Mouse (Mus musculus) stomach, embryonic 16.5 days (tissue): ENCODE measurements around the gene Ncln. TPM values are rescaled to one million over a fixed set of nuclear protein-coding genes. Genes with fewer than 3 reads are reported as not detected.

Source experiments
- ATAC-seq: fragments of 200-750 bp; cut with Nextera tagmentation; 2 replicates; pipeline ENCODE4 v1.8.0; 2017; ENCODE audit warnings: moderate number of reproducible peaks, moderate TSS enrichment; ENCODE audit not compliant: insufficient read depth, low FRiP score
- H3K27ac ChIP-seq: fragments of 300-500 bp; sonication (generic); 2 replicates; pipeline ENCODE4 v1.5.1; 2014; ENCODE audit warnings: low read length
- H3K27me3 ChIP-seq: fragments of 300-500 bp; sonication (generic); 2 replicates; pipeline ENCODE4 v1.6.1; 2014; ENCODE audit warnings: low read length, control low read depth, mixed read lengths; ENCODE audit not compliant: control insufficient read depth, insufficient read depth
- H3K36me3 ChIP-seq: fragments of 300-500 bp; sonication (generic); 2 replicates; pipeline ENCODE4 v1.6.1; 2014; ENCODE audit warnings: low read length; ENCODE audit not compliant: control insufficient read depth, insufficient read depth
- H3K4me1 ChIP-seq: fragments of 300-500 bp; sonication (generic); 2 replicates; pipeline ENCODE4 v1.6.1; 2014; ENCODE audit warnings: low read length, control low read depth, mixed read lengths; ENCODE audit not compliant: control insufficient read depth, insufficient read depth
- H3K4me2 ChIP-seq: fragments of 300-500 bp; sonication (generic); 2 replicates; pipeline ENCODE4 v1.6.1; 2014; ENCODE audit warnings: low read depth, low read length, mixed read lengths
- H3K4me3 ChIP-seq: fragments of 300-500 bp; sonication (generic); replicated peaks from 2 replicates; pipeline ENCODE4 v1.5.1; 2014; ENCODE audit warnings: mild to moderate bottlenecking, low read length
- H3K9ac ChIP-seq: fragments of 300-500 bp; sonication (generic); 2 replicates; pipeline ENCODE4 v1.6.1; 2014; ENCODE audit warnings: low read length
- H3K9me3 ChIP-seq: fragments of 300-500 bp; sonication (generic); replicated peaks from 2 replicates; pipeline ENCODE4 v1.6.1; 2016; ENCODE audit warnings: low read length, control low read depth; ENCODE audit not compliant: control insufficient read depth
- WGBS: fragments of 180-500 bp; shearing (Covaris S2); extraction: QIAGEN DNeasy Blood & Tissue Kit; methylation state at CpG from one replicate; pipeline ENCODE4 v1.1.7; 2014; 5-methylcytosine and 5-hydroxymethylcytosine counted together
- polyA plus RNA-seq: library from polyadenylated mRNA; unstranded; fragments of >200 nt; fragmentation: Nextera tagmentation; extraction: Ambion mirVana; gene quantifications from 2 replicates; pipeline ENCODE4 v1.2.1, GENCODE M21; 2015

The Ncln gene
- 88.4 and 96.7 TPM in 2 replicates for polyA plus RNA-seq

- H3K4me1 ChIP-seq = peaks cover 17% of the 10 kb centered on the region
- no peaks in the 10 kb centered on the region for H3K27me3 ChIP-seq
- under 1% methylated on average over 45 of the region's 45 CpGs for WGBS
Measured at GRCm38 (mm10) chr10:81496264-81496901, at the start of gene Ncln. TSS of gene Ncln (minus strand) at chr10:81496392.

GRCm38 (mm10) chr10:81545161-81545747 lies 49.1 kb upstream of the Ncln start, which contains the start of gene Gna11:
TSS of gene Gna11 (minus strand) at chr10:81545190.
- H3K36me3 ChIP-seq = no peaks in the 10 kb centered on the region
- H3K4me2 ChIP-seq = peak within 1 kb of the TSS; percentile 92
- under 1% methylated on average over 52 of the region's 59 CpGs for WGBS
- no peaks in the 10 kb centered on the region for H3K27me3 ChIP-seq
- peak within 1 kb of the TSS; percentile 94 for H3K9ac ChIP-seq
- no peaks in the 10 kb centered on the region for H3K9me3 ChIP-seq
- peak within 1 kb of the TSS; percentile 98 for H3K4me3 ChIP-seq
- ATAC-seq = peak; percentile 94
- H3K27ac ChIP-seq = peak within 1 kb of the TSS; percentile 95
- peaks cover 30% of the 10 kb centered on the region for H3K4me1 ChIP-seq

More at GRCm38 (mm10) chr10:81496264-81496901, at the start of gene Ncln:
- Histone ChIP-seq H3K36me3 (peaks cover 14% of the 10 kb centered on the region), H3K4me3 (peak within 1 kb of the TSS; percentile 88), H3K9me3 (no peaks in the 10 kb centered on the region), H3K4me2 (peak within 1 kb of the TSS; percentile 95), H3K27ac (peak within 1 kb of the TSS; percentile 83), H3K9ac (peak within 1 kb of the TSS; percentile 87)
- ATAC-seq = peak; percentile 95

DNA sequence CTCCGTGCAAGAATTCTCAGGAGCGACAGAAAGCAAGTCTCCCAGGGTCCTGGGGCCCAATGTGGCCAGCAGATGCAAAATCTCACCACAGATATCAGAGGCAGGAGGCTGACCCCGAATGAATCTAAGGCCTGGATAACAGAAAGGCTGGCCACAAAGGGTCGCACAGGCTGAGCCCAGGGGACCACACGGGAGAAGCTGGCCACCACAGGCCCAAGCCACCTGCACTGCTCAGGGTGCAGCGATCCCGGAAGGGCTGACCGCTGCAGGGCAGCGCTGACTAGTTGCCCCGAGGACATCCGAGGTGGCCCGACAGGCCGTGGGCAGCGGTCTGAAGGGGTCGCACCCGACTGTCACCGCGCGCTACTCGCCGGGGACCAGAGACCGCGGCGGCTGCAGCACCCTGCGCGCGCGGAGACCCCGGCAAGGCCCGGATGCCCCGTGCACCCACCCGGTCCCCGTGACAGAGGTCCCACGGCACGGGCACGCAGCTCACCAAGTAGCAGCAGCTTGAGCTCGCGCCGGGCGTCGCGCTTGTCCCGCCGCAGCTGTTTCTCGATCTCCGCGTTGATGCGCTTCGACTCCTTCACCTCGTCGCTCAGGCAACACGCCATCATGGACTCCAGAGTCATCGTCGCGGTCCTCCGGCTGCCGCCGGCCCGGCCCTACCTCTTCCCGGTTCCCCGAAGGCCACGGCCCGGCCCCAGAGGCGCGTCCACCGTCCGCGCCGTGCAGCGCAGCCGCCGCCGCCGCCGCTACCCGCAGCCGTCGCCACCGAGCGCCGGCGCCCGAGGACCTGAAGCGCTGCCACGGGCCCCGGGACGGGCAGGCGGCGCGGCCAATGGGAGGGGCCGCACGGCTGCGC lies 48.3 kb upstream of the Ncln start:
- Histone ChIP-seq H3K9ac (peak overlapping the region; percentile 94), H3K27ac (peak overlapping the region; percentile 73), H3K4me1 (peaks cover 30% of the 10 kb centered on the region), H3K9me3 (no peaks in the 10 kb centered on the region), H3K36me3 (0 out of 2 replicates have a peak, but pooled peaks cover 1% of the 10 kb centered on the region), H3K4me2 (peak overlapping the region; percentile 92), H3K4me3 (peak overlapping the region; percentile 98), H3K27me3 (no peaks in the 10 kb centered on the region)
- peak; percentile 3 for ATAC-seq
- whole genome bisulfite sequencing = under 1% methylated on average over 88 of the region's 93 CpGs

GRCm38 (mm10) chr10:81543633-81544032 lies 47.4 kb upstream of the Ncln start:
- Histone ChIP-seq H3K4me3 (peak overlapping the region; percentile 98), H3K27ac (no peak overlapping the region), H3K4me2 (peak overlapping the region; percentile 92), H3K4me1 (peaks cover 30% of the 10 kb centered on the region), H3K27me3 (no peaks in the 10 kb centered on the region), H3K9me3 (no peaks in the 10 kb centered on the region), H3K36me3 (0 out of 2 replicates have a peak, but pooled peaks cover 3% of the 10 kb centered on the region), H3K9ac (peak overlapping the region; percentile 94)
- no peak for ATAC-seq
- 58% methylated on average over 1 of the region's 1 CpGs for WGBS

DNA sequence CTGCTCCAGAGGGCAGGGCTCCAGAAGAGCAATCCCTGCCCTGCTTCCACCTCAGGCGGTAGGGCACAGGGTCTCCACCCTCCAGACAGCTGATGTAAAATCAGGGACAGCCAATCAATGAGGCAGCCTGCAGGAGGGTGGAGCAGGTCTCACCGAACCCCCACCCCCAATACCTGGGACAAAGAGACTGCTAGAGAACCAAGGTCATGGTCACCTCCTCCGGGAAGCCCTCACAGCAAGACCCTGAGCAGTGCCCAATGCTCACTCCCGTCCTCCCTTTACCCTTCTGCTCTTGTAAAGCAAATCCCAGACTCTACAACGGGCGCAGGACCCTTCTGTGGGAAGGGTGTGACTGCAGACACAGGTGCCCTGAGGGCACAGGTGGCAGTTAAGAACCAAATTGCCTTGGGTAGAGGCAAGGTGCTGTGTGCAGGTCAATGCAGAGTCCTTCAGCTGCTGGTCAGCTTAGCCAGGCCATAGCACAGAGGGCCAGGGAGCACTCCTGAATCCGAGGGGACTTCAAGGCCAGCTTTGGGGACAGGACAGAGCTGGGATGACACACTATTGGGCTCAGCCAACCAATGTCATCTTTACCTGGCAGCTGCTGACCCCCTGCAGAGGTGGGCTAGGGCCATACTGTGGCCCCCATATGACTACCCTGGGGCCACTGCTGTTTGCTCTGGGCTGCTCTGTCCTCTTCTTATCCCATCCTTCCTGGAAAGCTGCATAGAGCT lies 46.7 kb upstream of the Ncln start:
- peak overlapping the region; percentile 98 for H3K4me3 ChIP-seq
- ATAC-seq = no peak
- no peaks in the 10 kb centered on the region for H3K27me3 ChIP-seq
- peak overlapping the region; percentile 86; the same call in 1 of the 2 replicates for H3K27ac ChIP-seq
- 65% methylated on average over 7 of the region's 7 CpGs for WGBS
- H3K9me3 ChIP-seq = no peaks in the 10 kb centered on the region
- H3K9ac ChIP-seq = peak overlapping the region; percentile 94
- 0 out of 2 replicates have a peak, but pooled peaks cover 3% of the 10 kb centered on the region for H3K36me3 ChIP-seq
- H3K4me1 ChIP-seq = peaks cover 30% of the 10 kb centered on the region
- peak overlapping the region; percentile 92 for H3K4me2 ChIP-seq

DNA sequence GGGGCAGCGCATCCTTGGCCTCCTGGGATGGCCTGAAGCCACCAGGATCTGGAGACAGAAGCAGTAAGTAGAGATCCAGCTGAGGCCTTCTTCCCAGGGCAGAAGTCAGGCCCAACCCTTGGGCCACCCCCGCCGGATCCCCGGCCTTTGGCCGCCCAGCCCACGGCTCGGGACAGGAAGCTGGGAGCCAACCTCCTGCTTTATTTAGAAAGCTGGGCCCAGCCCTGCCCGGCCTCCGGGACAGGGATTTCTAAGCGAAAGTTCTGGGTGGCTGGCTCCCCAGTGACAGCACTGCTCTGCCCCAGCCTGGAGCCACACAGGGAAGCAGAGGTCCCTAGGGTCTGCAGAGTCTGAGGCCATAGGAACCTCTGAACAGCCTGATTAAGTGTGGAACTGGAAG lies 45.6 kb upstream of the Ncln start:
- Histone ChIP-seq H3K4me3 (peak overlapping the region; percentile 98), H3K4me1 (peaks cover 30% of the 10 kb centered on the region), H3K4me2 (peak overlapping the region; percentile 92), H3K9me3 (no peaks in the 10 kb centered on the region), H3K27ac (peak overlapping the region; percentile 86), H3K9ac (peak overlapping the region; percentile 94), H3K36me3 (0 out of 2 replicates have a peak, but pooled peaks cover 3% of the 10 kb centered on the region), H3K27me3 (no peaks in the 10 kb centered on the region)
- ATAC-seq = no peak
- WGBS = 49% methylated on average over 10 of the region's 10 CpGs

DNA sequence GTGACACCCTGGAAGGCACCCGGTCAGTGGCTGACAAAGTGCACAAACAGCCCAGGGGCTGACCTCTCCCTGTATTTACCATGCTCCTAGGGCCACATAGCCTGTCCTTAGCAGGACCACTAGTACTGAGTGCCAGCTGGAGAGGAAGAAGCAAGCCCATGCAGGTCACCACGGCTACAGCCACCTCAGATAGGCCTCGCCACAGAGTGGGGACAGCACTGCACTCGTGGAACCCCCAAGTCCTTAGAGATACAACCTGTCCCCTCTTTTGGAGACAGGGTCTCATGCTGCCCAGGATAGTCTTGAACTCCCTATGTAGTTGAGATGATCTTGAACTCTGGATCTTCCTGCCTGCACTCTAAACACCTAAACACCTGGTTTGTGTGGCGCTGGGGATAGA lies 45.2 kb upstream of the Ncln start:
- H3K4me2 ChIP-seq = peak overlapping the region; percentile 92; the same call in 1 of the 2 replicates
- peak overlapping the region; percentile 86; the same call in 1 of the 2 replicates for H3K27ac ChIP-seq
- H3K4me1 ChIP-seq = peaks cover 30% of the 10 kb centered on the region
- H3K9ac ChIP-seq = peak overlapping the region; percentile 94
- H3K36me3 ChIP-seq = 0 out of 2 replicates have a peak, but pooled peaks cover 3% of the 10 kb centered on the region
- no peak for ATAC-seq
- no peaks in the 10 kb centered on the region for H3K9me3 ChIP-seq
- no peaks in the 10 kb centered on the region for H3K27me3 ChIP-seq
- WGBS = 68% methylated on average over 5 of the region's 5 CpGs
- no peak overlapping the region for H3K4me3 ChIP-seq

GRCm38 (mm10) chr10:81538321-81539048 lies 42.3 kb upstream of the Ncln start:
- ATAC-seq = no peak
- 0 out of 2 replicates have a peak, but pooled peaks cover 3% of the 10 kb centered on the region for H3K36me3 ChIP-seq
- no peaks in the 10 kb centered on the region for H3K27me3 ChIP-seq
- H3K9me3 ChIP-seq = no peaks in the 10 kb centered on the region
- H3K9ac ChIP-seq = no peak overlapping the region
- no peak overlapping the region for H3K4me3 ChIP-seq
- H3K4me2 ChIP-seq = no peak overlapping the region
- H3K4me1 ChIP-seq = peaks cover 25% of the 10 kb centered on the region
- no peak overlapping the region for H3K27ac ChIP-seq
- 87% methylated on average over 3 of the region's 3 CpGs for WGBS
